Mouse (Mus musculus): ENCODE measurements around the gene Glrx.

DNA sequence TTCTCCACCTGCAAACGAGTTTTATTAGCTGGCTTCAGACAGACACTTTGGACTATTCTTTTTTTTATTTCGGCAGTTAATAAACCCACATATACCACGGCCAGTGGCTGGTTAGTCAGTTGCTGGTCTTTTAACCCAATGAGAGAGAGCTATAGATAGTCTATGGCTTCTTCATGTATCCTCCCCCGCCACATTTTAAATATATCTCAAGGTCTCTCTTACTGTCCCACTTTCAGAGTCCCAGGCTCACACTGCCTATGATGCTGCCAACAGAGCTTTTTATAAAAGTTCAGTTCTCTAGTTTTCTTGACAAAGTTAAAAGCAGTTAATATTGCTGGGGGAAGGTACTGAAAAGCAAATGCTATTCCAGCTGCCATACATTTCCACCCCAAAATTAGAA is 52.2 kb downstream of the Glrx start:
- TF ChIP-seq CTCF (IDR thresholded peaks at IDR 0.05 in 2 of 3, conservative IDR thresholded peaks at IDR 0.05 in 1 of 3; ENCODE audit: control insufficient read depth in 1 of 3, insufficient read depth in 1 of 3, low read depth in 2 of 3, low read length in 3 of 3, poor library complexity in 1 of 3, severe bottlenecking in 1 of 3) (no peak), BHLHE40 (IDR thresholded peaks at IDR 0.05; ENCODE audit: borderline replicate concordance, low read depth, low read length) (no peak), MAX (IDR thresholded peaks at IDR 0.05; ENCODE audit: low read length) (no peak)

Data from MEL (cell line).